Mouse (Mus musculus) heart, embryonic 16.5 days (tissue): ENCODE measurements around the gene 2900026A02Rik. TPM values are rescaled to one million over a fixed set of nuclear protein-coding genes. Genes with fewer than 3 reads are reported as not detected.
A peak's percentile ranks its signal among the peaks of the same experiment; 100 is the strongest.

Experiments
- ATAC-seq: fragments of 200-750 bp; cut with Nextera tagmentation; replicated peaks from 2 replicates; pipeline ENCODE4 v1.8.0; 2017; ENCODE audit warnings: moderate number of reproducible peaks; ENCODE audit not compliant: insufficient read depth, low FRiP score; ENCODE audit errors: extremely low read depth
- H3K27ac ChIP-seq: fragments of 300-500 bp; sonication (generic); 2 replicates; pipeline ENCODE4 v1.5.1; 2014; ENCODE audit warnings: mild to moderate bottlenecking, low read length, control low read depth, moderate library complexity
- H3K27me3 ChIP-seq: fragments of 300-500 bp; sonication (generic); 2 replicates; pipeline ENCODE4 v1.6.1; 2014; ENCODE audit warnings: low read length, mixed read lengths; ENCODE audit not compliant: control insufficient read depth, insufficient read depth
- H3K36me3 ChIP-seq: fragments of 300-500 bp; sonication (generic); 2 replicates; pipeline ENCODE4 v1.6.1; 2014; ENCODE audit not compliant: control insufficient read depth, insufficient read depth
- H3K4me1 ChIP-seq: fragments of 300-500 bp; sonication (generic); 2 replicates; pipeline ENCODE4 v1.6.1; 2014; ENCODE audit warnings: low read length, mixed read lengths; ENCODE audit not compliant: control insufficient read depth, insufficient read depth
- H3K4me2 ChIP-seq: fragments of 300-500 bp; sonication (generic); 2 replicates; pipeline ENCODE4 v1.6.1; 2014; ENCODE audit warnings: low read depth, mild to moderate bottlenecking, control low read depth, low read length
- H3K4me3 ChIP-seq: fragments of 300-500 bp; sonication (generic); 2 replicates; pipeline ENCODE4 v1.5.1; 2014; ENCODE audit warnings: mild to moderate bottlenecking, control low read depth, low read length
- H3K9ac ChIP-seq: fragments of 300-500 bp; sonication (generic); 2 replicates; pipeline ENCODE4 v1.6.1; 2014; ENCODE audit warnings: low read length, control low read depth
- H3K9me3 ChIP-seq: fragments of 300-500 bp; sonication (generic); replicated peaks from 2 replicates; pipeline ENCODE4 v1.6.1; 2016; ENCODE audit warnings: low read length; ENCODE audit not compliant: control insufficient read depth
- WGBS: fragments of 180-500 bp; shearing (Covaris S2); extraction: QIAGEN DNeasy Blood & Tissue Kit; methylation state at CpG from one replicate; pipeline ENCODE4 v1.1.7; 2014; 5-methylcytosine and 5-hydroxymethylcytosine counted together
- polyA plus RNA-seq: library from polyadenylated mRNA; unstranded; fragments of >200 nt; fragmentation: Nextera tagmentation; extraction: Ambion mirVana; gene quantifications from 2 replicates; pipeline ENCODE4 v1.2.1, GENCODE M21; 2015

The 2900026A02Rik gene
- polyA plus RNA-seq, 1 experiment from 2014 or later, result 14.9 TPM

DNA sequence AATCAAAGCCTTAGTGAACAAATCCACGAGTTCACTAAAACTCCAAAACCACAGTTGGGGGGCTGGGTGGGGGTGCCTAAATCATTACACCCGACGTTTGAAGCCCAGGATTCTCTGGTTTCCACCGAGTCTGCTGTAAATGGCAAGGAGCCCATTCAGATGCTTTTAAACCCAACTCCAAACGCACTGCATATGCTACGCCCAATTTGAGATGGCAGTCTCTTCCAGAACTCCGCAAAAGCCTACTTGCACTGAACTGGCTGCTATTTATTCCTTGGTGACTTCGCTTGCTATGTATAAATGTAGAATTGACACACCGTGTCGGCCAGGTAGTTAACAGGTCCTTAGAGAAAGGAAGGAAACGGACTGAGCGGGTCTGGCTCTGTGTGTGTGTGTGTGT, 25.6 kb downstream of the 2900026A02Rik start:
- H3K9ac ChIP-seq, result no peak overlapping the region
- no peaks in the 10 kb centered on the region for H3K27me3 ChIP-seq
- no peak overlapping the region; the same call in 1 of the 2 replicates for H3K27ac ChIP-seq
- no peak overlapping the region for H3K4me2 ChIP-seq
- ATAC-seq, result no peak
- H3K4me3 ChIP-seq, result no peak overlapping the region
- H3K36me3 ChIP-seq, result no peaks in the 10 kb centered on the region
- WGBS, result 72% methylated on average over 12 of the region's 12 CpGs
- no peaks in the 10 kb centered on the region for H3K9me3 ChIP-seq
- peaks cover 8% of the 10 kb centered on the region for H3K4me1 ChIP-seq

DNA sequence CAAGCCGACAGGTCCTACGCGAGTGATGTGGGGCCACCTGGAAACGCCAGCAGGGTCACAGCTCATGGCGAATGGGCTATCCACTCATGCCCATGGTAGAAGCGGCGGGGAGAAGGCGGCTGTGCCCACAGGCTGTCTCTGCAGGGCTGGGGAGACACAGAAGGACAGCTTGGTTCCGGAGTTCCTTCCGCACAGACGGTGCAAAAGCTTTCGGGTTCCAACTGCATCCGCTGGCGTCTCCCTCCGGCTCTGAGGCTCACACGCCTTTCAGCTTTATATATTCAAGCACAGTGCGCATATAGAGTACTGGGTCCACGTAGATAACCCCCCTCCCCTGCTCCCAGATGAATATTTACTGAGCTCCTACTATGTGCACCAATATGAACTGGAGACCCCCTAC, 27.3 kb downstream of the 2900026A02Rik start:
- Histone ChIP-seq H3K4me1 (peaks cover 5% of the 10 kb centered on the region), H3K9me3 (no peaks in the 10 kb centered on the region), H3K9ac (no peak overlapping the region), H3K27me3 (no peaks in the 10 kb centered on the region), H3K36me3 (no peaks in the 10 kb centered on the region), H3K27ac (no peak overlapping the region), H3K4me2 (no peak overlapping the region), H3K4me3 (no peak overlapping the region)
- ATAC-seq, result no peak
- WGBS, result 86% methylated on average over 18 of the region's 18 CpGs

DNA sequence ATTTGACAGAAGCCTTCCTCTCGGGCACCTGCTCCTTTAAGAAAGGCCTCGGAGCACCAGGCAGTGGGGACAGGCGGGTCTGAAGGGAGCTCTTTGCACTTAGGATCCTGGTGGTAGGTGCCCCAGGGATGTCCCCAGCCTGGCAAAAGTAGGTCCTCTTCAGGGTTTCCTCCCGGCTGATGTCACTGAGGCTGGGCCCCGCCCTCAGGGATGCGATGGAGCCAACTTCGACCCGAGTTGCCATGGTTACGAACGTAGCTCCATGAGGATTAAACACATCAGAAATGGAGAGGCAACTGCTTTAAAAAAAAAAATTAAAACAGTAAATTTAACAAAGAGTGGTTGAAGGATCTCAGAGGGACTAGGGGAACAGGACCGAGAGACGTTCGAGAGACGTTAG, 29.1 kb downstream of the 2900026A02Rik start:
- WGBS, result 75% methylated on average over 14 of the region's 14 CpGs

DNA sequence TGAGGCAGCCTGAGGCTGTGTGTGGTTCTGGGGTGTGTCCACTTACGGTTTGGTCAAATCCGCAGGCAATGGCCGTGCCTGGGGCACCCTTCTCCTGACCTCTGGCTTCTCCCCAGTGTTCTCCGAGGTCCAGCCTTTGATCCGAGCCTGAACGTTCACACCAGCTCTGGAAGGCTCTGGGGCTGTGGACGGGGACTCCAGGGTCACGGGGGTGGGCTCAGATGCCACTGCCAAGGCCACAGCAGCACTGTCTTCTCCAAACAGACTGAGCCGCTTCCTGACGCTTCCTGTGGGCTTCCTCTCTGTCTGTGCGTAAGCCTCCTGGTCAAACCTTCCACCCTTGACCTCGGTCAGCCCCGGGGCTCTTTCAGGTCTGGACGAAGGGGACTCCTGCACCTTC, 30.5 kb downstream of the 2900026A02Rik start:
- H3K4me1 ChIP-seq, result no peaks in the 10 kb centered on the region
- H3K9me3 ChIP-seq, result no peaks in the 10 kb centered on the region
- WGBS, result 66% methylated on average over 14 of the region's 14 CpGs
- no peak for ATAC-seq
- no peak overlapping the region for H3K4me3 ChIP-seq
- no peak overlapping the region for H3K4me2 ChIP-seq
- H3K9ac ChIP-seq, result no peak overlapping the region
- H3K27ac ChIP-seq, result no peak overlapping the region
- no peaks in the 10 kb centered on the region for H3K27me3 ChIP-seq
- H3K36me3 ChIP-seq, result no peaks in the 10 kb centered on the region

More for the DNA sequence above, 29.1 kb downstream of the 2900026A02Rik start:
- no peak for ATAC-seq
- H3K9ac ChIP-seq, result no peak overlapping the region
- H3K9me3 ChIP-seq, result no peaks in the 10 kb centered on the region
- no peak overlapping the region for H3K4me2 ChIP-seq
- no peaks in the 10 kb centered on the region for H3K36me3 ChIP-seq
- no peak overlapping the region for H3K4me3 ChIP-seq
- H3K27ac ChIP-seq, result no peak overlapping the region
- H3K27me3 ChIP-seq, result no peaks in the 10 kb centered on the region
- H3K4me1 ChIP-seq, result peaks cover 2% of the 10 kb centered on the region

DNA sequence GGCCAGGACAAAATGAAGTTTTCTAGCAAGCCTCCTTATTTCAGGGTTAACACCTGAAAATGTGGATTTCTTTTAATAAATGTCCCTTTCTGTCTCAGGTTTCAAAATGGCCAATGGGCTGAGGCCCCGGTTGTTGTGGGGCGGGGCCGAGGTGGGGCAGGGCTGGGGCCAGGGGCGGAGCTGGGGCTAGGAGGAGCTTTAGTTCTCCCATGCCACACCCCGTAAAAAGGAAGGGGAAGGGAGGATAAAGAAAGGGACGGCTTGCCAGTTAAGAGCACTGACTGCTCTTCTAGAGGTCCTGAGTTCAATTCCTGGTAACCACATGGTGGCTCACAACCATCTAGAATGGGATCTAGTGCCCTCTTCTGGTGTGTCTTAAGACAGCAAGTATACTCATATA, 39.6 kb downstream of the 2900026A02Rik start:
- Histone ChIP-seq H3K27ac (peak overlapping the region; percentile 85), H3K36me3 (no peaks in the 10 kb centered on the region), H3K4me2 (no peak overlapping the region), H3K4me3 (no peak overlapping the region), H3K27me3 (no peaks in the 10 kb centered on the region), H3K9ac (no peak overlapping the region), H3K9me3 (no peaks in the 10 kb centered on the region), H3K4me1 (peaks cover 13% of the 10 kb centered on the region)
- WGBS, result 40% methylated on average over 6 of the region's 6 CpGs
- ATAC-seq, result no peak

DNA sequence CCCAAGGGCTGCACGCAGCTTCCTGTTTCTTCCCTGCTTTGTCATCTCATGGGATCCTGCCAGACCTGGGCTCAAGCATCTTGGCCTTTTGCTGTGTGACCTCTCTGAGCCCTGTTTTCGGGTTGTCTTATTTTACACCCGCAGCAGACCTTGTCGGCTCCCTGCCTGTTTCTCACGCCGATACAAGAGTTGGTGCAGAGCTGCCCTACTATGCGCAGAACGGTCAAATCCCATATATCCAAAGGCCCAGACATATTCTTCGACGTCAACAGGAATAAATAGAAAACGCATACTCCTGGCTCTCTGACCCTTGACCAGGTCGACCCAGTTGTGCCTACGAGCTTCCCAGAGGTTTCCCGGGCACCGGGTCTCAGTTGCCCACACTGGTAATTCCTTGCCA, 40.3 kb downstream of the 2900026A02Rik start:
- WGBS, result 76% methylated on average over 15 of the region's 15 CpGs
- ATAC-seq, result no peak
- peak overlapping the region; percentile 69 for H3K9ac ChIP-seq
- peak overlapping the region; percentile 72 for H3K4me2 ChIP-seq
- H3K36me3 ChIP-seq, result no peaks in the 10 kb centered on the region
- H3K27ac ChIP-seq, result peak overlapping the region; percentile 85
- H3K4me3 ChIP-seq, result peak overlapping the region; percentile 46
- no peaks in the 10 kb centered on the region for H3K9me3 ChIP-seq
- peaks cover 13% of the 10 kb centered on the region for H3K4me1 ChIP-seq
- H3K27me3 ChIP-seq, result no peaks in the 10 kb centered on the region

DNA sequence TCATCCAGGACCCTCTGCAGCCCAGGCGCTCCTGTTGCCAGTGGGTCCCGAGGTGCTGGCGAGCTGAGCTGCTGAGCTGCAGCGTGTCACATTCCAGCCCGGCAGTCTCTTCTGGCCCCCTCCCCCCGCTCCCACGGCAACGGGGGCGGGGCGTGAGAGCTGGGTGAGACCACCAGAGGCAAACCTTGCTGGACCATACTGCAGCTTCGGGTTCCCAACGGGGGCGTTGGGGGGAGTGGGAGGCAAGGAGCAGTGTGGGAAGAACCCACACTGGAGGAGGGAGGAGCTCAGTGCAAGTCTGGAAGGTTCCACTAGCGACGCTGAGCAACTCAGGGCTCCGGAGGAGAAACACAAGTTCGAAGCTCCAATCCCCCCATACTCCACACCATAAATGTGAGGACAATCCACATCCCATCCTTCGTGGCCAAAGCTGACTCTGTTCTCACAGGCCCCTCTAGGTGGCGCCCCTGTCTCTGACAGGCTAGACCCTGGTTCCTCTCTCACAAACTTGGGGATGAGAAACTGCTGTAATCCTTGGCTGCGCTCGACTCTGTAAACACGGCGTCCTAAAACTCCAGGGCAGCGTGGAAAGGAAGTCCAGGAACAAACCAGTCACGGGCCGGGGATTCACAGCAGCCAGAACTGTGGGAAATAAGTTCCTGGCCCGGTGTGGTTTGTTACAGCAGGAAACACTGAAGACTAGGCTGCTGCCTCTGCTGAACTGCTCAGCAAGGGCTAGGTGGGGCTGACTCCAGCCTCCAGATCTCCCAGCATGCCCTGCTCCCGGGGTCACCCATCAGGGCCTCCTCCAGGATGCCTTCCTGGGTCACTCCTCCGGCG, 41.0 kb downstream of the 2900026A02Rik start:
- Histone ChIP-seq H3K9me3 (no peaks in the 10 kb centered on the region), H3K27ac (peak overlapping the region; percentile 85), H3K4me1 (peaks cover 13% of the 10 kb centered on the region), H3K9ac (peak overlapping the region; percentile 69), H3K27me3 (no peaks in the 10 kb centered on the region), H3K4me2 (peak overlapping the region; percentile 72), H3K4me3 (peak overlapping the region; percentile 46), H3K36me3 (no peaks in the 10 kb centered on the region)
- peak; percentile 77 for ATAC-seq
- 2% methylated on average over 30 of the region's 30 CpGs for WGBS

DNA sequence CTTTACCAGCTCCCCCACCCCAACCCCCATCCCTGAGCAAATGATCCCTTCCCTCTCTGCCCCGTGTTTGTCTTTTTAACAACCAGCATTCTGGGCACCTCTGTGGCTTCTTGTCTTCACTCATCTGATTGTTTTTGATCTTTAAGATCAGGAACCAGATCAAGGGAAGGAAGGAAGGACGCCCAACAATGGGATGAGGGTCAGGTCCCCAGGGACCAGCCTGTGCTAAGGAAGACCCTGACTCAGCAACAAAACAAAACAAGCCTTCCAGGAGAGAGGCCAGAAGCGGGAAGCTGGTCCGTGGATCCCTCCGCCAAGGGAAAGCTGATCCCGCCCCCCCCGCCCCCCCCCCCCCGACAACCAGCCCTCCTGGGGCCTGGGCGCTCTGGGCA, 41.6 kb downstream of the 2900026A02Rik start:
- H3K9ac ChIP-seq, result peak overlapping the region; percentile 69
- no peak for ATAC-seq
- H3K27ac ChIP-seq, result peak overlapping the region; percentile 19; the same call in 1 of the 2 replicates
- WGBS, result 11% methylated on average over 8 of the region's 9 CpGs
- H3K27me3 ChIP-seq, result no peaks in the 10 kb centered on the region
- H3K4me3 ChIP-seq, result peak overlapping the region; percentile 46
- H3K36me3 ChIP-seq, result no peaks in the 10 kb centered on the region
- H3K4me2 ChIP-seq, result peak overlapping the region; percentile 72
- H3K9me3 ChIP-seq, result no peaks in the 10 kb centered on the region
- peaks cover 13% of the 10 kb centered on the region for H3K4me1 ChIP-seq

DNA sequence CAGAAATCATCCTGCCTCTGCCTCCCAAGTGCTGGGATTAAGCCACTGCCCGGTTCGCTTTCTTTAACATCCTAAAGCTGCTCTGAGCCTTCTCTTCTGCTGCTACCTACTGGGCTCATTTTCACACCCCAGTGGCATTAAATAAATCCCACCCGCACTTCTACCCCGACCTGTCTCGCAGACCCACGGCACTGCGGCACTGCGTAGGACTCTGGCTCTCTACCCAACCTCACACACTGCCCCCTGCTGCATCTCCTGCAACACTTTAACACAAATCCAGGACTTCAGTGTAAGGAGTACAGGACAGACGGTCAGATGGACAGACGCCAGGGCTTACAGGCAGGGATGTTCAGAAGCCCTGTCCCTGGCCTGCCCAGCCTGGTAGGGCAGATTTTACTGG, 45.1 kb downstream of the 2900026A02Rik start:
- H3K27ac ChIP-seq, result no peak overlapping the region
- 84% methylated on average over 10 of the region's 10 CpGs for WGBS
- H3K4me1 ChIP-seq, result peaks cover 13% of the 10 kb centered on the region
- no peak overlapping the region for H3K4me2 ChIP-seq
- no peak overlapping the region for H3K9ac ChIP-seq
- no peaks in the 10 kb centered on the region for H3K36me3 ChIP-seq
- no peak for ATAC-seq
- H3K27me3 ChIP-seq, result no peaks in the 10 kb centered on the region
- no peak overlapping the region for H3K4me3 ChIP-seq
- H3K9me3 ChIP-seq, result no peaks in the 10 kb centered on the region
